Mouse (Mus musculus) mouse trophoblast stem cell (cell line): Measurements from ENCODE around the gene Kif1b.
"Not testable (repeated sequence)": the region's sequence is repeated elsewhere in the genome, so short reads cannot be mapped to it uniquely, and the experiment has no call there.

Experiments
- in situ Hi-C, 2 experiments: fragments of 300-500 bp; cut with MseI, MboI; formaldehyde crosslinking; loops; 2 replicates in 1 of 2; 3 replicates in 1 of 2; pipeline ENCODE4 v1.15.1; 2025

Kif1b gene

GRCm38 (mm10) chr4:149270541-149270940 is 37.0 kb downstream of the Kif1b start:
- in situ Hi-C loops, result no loop called here

- in situ Hi-C loops, result no loop called here
Measured at GRCm38 (mm10) chr4:149269026-149269425, 38.5 kb downstream of the Kif1b start.

GRCm38 (mm10) chr4:149264895-149265294 is 42.6 kb downstream of the Kif1b start:
- in situ Hi-C loops, result no loop called here

GRCm38 (mm10) chr4:149263218-149263617 is 44.3 kb downstream of the Kif1b start:
- in situ Hi-C loops, result no loop called here

GRCm38 (mm10) chr4:149261466-149261865 is 46.0 kb downstream of the Kif1b start:
- in situ Hi-C loops, result no loop called here

- in situ Hi-C loops, result no loop called here
Measured at GRCm38 (mm10) chr4:149260911-149261310, 46.6 kb downstream of the Kif1b start.

GRCm38 (mm10) chr4:149259391-149260094 is 48.0 kb downstream of the Kif1b start:
- in situ Hi-C loops, result no loop called here

- in situ Hi-C loops, result no loop called here
Measured at GRCm38 (mm10) chr4:149258926-149259325, 48.6 kb downstream of the Kif1b start.

GRCm38 (mm10) chr4:149256511-149257300 is 50.8 kb downstream of the Kif1b start:
- in situ Hi-C loops, result no loop called here

GRCm38 (mm10) chr4:149255277-149256270 is 51.9 kb downstream of the Kif1b start:
- in situ Hi-C loops, result no loop called here

GRCm38 (mm10) chr4:149254827-149255226 is 52.7 kb downstream of the Kif1b start:
- in situ Hi-C loops, result no loop called here

- in situ Hi-C loops, result no loop called here
Measured at GRCm38 (mm10) chr4:149249311-149249710, 58.2 kb downstream of the Kif1b start.

GRCm38 (mm10) chr4:149247772-149248171 is 59.7 kb downstream of the Kif1b start:
- in situ Hi-C loops, result no loop called here

- in situ Hi-C loops, result no loop called here
Measured at GRCm38 (mm10) chr4:149247156-149247633, 60.3 kb downstream of the Kif1b start.

GRCm38 (mm10) chr4:149246578-149247155 is 60.8 kb downstream of the Kif1b start:
- in situ Hi-C loops, result no loop called here

- in situ Hi-C loops, result no loop called here
Measured at GRCm38 (mm10) chr4:149237011-149237410, 70.5 kb downstream of the Kif1b start.

- in situ Hi-C loops, result no loop called here
Measured at GRCm38 (mm10) chr4:149233938-149234337, 73.6 kb downstream of the Kif1b start.

- in situ Hi-C loops, result not testable (repeated sequence)
Measured at GRCm38 (mm10) chr4:149228682-149229081, 78.8 kb downstream of the Kif1b start.

GRCm38 (mm10) chr4:149228256-149228655 is 79.2 kb downstream of the Kif1b start:
- in situ Hi-C loops, result no loop called here

GRCm38 (mm10) chr4:149226311-149226710 is 81.2 kb downstream of the Kif1b start:
- in situ Hi-C loops, result no loop called here

- in situ Hi-C loops, result no loop called here
Measured at GRCm38 (mm10) chr4:149223453-149223852, 84.0 kb downstream of the Kif1b start.
